Mouse (Mus musculus) central nervous system, embryonic 18 days (tissue): ENCODE measurements around the gene Cherp. TPM values are rescaled to one million over a fixed set of nuclear protein-coding genes. Genes with fewer than 3 reads are reported as not detected.

Experiments used
- polyA plus RNA-seq: library from polyadenylated mRNA; depleted of rRNA; stranded (reverse); fragments of >200 nt; gene quantifications from 2 replicates; pipeline ENCODE4 v1.2.3, GENCODE M21; 2012; rRNA removed

The Cherp gene
- polyA plus RNA-seq: 40.9 and 55.9 TPM in 2 replicates

GRCm38 (mm10) chr8:72474826-72475546 is at the start of gene Cherp:
Gene Cherp (minus strand): TSS chr8:72475226.

GRCm38 (mm10) chr8:72491680-72492621 is 16.9 kb upstream of the Cherp start, which contains the start of gene Slc35e1:
Gene Slc35e1 (minus strand): TSS chr8:72492614.

GRCm38 (mm10) chr8:72443338-72443993 is 31.6 kb downstream of the Cherp start, which contains the start of the genes Calr3 and 1700030K09Rik:
Gene Calr3 (minus strand): TSS chr8:72443870.
Gene 1700030K09Rik (plus strand): TSS chr8:72443880.

GRCm38 (mm10) chr8:72421362-72422335 is 53.4 kb downstream of the Cherp start, which contains the start of gene Eps15l1:
Gene Eps15l1 (minus strand): TSS chr8:72421460.

Other genes with a start within 250 kb of the Cherp start
- 220 and 234 TPM in 2 replicates for gene Ap1m1, start 235.2 kb downstream of the Cherp start, polyA plus RNA-seq
- 12.4 and 15.5 TPM in 2 replicates for gene Gm10282, start 170.0 kb downstream of the Cherp start, polyA plus RNA-seq
- 7.6 and 8.7 TPM in 2 replicates for gene Klf2, start 156.2 kb downstream of the Cherp start, polyA plus RNA-seq
- 79.9 and 81.8 TPM in 2 replicates for gene Eps15l1, start 53.8 kb downstream of the Cherp start, polyA plus RNA-seq
- 0.36 and 0.96 TPM in 2 replicates for gene Calr3, start 31.4 kb downstream of the Cherp start, polyA plus RNA-seq
- gene 1700030K09Rik, start 31.3 kb downstream of the Cherp start, polyA plus RNA-seq: 16.8 and 17.8 TPM in 2 replicates
- 27.6 and 29.9 TPM in 2 replicates for gene Slc35e1, start 17.4 kb upstream of the Cherp start, polyA plus RNA-seq
- gene Med26, start 73.0 kb upstream of the Cherp start, polyA plus RNA-seq: 12.7 and 13.1 TPM in 2 replicates
- 92.9 and 98.5 TPM in 2 replicates for gene Smim7, start 95.9 kb upstream of the Cherp start, polyA plus RNA-seq
- gene Tmem38a, start 96.8 kb upstream of the Cherp start, polyA plus RNA-seq: 35.7 and 43.0 TPM in 2 replicates
- gene Nwd1, start 171.5 kb upstream of the Cherp start, polyA plus RNA-seq: 5.0 and 5.3 TPM in 2 replicates
- gene Sin3b, start 248.1 kb upstream of the Cherp start, polyA plus RNA-seq: 186 and 188 TPM in 2 replicates